Mouse (Mus musculus): ENCODE measurements around the gene Ppil6. TPM values are rescaled to one million over a fixed set of nuclear protein-coding genes. Genes with fewer than 3 reads are reported as not detected.

The Ppil6 gene
- polyA plus RNA-seq, 1 experiment from 2014 or later: not detected

DNA sequence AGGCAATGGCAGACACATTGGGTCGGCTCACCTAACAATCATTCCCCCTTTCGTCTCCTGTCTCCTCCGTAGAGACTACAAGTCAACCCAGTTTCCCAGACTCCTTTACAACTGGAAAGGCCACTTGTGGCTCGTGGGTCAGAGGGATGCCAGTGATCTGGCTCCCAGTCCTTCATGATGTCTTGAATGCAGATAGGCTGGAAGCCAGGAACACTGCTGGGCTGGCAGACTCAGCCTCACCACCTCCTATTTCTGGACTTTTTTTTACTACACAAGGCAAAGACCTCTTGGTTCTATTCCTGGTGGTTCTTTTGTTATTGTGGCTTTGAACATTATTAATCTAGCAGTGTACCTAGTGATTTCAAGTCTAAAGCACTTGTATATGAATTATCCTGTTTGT lies 24.1 kb downstream of the Ppil6 start:
- no peak for ATAC-seq

GRCm38 (mm10) chr10:41514921-41515320 lies 24.7 kb downstream of the Ppil6 start:
- Histone ChIP-seq H3K4me3 (no peak overlapping the region), H3K4me1 (peaks cover 10% of the 10 kb centered on the region), H3K27ac (no peak overlapping the region), H3K9ac (no peak overlapping the region), H3K4me2 (no peak overlapping the region), H3K27me3 (replicated peaks) (0 out of 2 replicates have a peak, but pooled peaks cover 4% of the 10 kb centered on the region), H3K9me3 (replicated peaks) (no peaks in the 10 kb centered on the region), H3K36me3 (no peaks in the 10 kb centered on the region)
- no peak for ATAC-seq

More for the DNA sequence above, 24.1 kb downstream of the Ppil6 start:
- WGBS (ENCODE audit: insufficient replicate concordance): 65% methylated on average over 4 of the region's 4 CpGs
- no peaks in the 10 kb centered on the region for H3K9me3 ChIP-seq (replicated peaks)
- H3K4me1 ChIP-seq: peaks cover 10% of the 10 kb centered on the region
- no peak overlapping the region for H3K4me2 ChIP-seq
- H3K4me3 ChIP-seq: no peak overlapping the region
- no peak overlapping the region for H3K9ac ChIP-seq
- no peak overlapping the region for H3K27ac ChIP-seq
- H3K36me3 ChIP-seq: no peaks in the 10 kb centered on the region
- H3K27me3 ChIP-seq (replicated peaks): 0 out of 2 replicates have a peak, but pooled peaks cover 4% of the 10 kb centered on the region

- ATAC-seq: peak; percentile 78
- peak overlapping the region; percentile 95 for H3K27ac ChIP-seq
- under 1% methylated on average over 23 of the region's 23 CpGs for WGBS (ENCODE audit: insufficient replicate concordance)
- H3K27me3 ChIP-seq (replicated peaks): no peaks in the 10 kb centered on the region
- H3K4me1 ChIP-seq: peaks cover 38% of the 10 kb centered on the region
- peak overlapping the region; percentile 94 for H3K9ac ChIP-seq
- no peaks in the 10 kb centered on the region for H3K9me3 ChIP-seq (replicated peaks)
- peaks cover 6% of the 10 kb centered on the region for H3K36me3 ChIP-seq
- peak overlapping the region; percentile 81 for H3K4me2 ChIP-seq
- H3K4me3 ChIP-seq: peak overlapping the region; percentile 96
Measured at GRCm38 (mm10) chr10:41518508-41518980, 28.3 kb downstream of the Ppil6 start.

DNA sequence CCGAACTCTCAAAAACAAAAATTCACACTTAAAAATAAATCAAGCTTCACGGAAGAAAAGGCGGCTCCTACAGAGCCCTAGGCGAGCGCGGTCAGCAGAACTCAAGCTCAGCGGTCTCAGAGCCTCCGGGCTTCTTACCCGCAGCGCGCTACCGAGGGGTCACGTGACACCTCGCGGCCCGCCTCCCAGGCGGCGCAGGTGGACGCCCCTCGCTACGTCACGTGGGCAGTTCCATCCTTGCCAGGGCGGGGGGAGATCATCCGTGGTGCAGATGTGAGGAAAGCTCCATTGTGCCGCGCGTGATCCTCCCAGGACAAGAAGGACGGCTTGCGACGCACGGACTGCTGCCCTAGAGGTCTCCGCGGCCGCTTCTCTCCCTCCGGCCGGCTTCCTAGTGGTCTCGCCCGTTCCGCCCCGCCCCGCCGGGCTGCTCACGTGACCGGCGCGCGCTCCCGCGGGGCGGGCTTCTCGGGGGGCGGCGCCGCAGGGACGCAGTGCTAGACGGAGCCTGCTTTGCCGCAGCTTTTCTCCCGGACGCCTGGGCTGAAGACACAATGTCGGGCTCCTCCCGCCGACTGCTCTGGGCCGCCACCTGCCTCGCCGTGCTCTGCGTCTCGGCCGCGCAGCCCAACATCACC lies 28.9 kb downstream of the Ppil6 start, which contains the start of gene Cd164:
Gene Cd164, plus strand, starts transcription at position 434 of the 638 bp plus-strand sequence.
- H3K4me1 ChIP-seq: peaks cover 41% of the 10 kb centered on the region
- peak within 1 kb of the TSS; percentile 95 for H3K27ac ChIP-seq
- H3K4me3 ChIP-seq: peak within 1 kb of the TSS; percentile 96
- ATAC-seq: peak; percentile 89
- H3K9me3 ChIP-seq (replicated peaks): no peaks in the 10 kb centered on the region
- peak within 1 kb of the TSS; percentile 94 for H3K9ac ChIP-seq
- no peaks in the 10 kb centered on the region for H3K27me3 ChIP-seq (replicated peaks)
- WGBS (ENCODE audit: insufficient replicate concordance): under 1% methylated on average over 69 of the region's 69 CpGs
- peaks cover 11% of the 10 kb centered on the region for H3K36me3 ChIP-seq
- peak within 1 kb of the TSS; percentile 81 for H3K4me2 ChIP-seq

- Histone ChIP-seq H3K4me3 (peak overlapping the region; percentile 96), H3K36me3 (peaks cover 19% of the 10 kb centered on the region), H3K9ac (peak overlapping the region; percentile 94), H3K27ac (peak overlapping the region; percentile 95), H3K4me2 (peak overlapping the region; percentile 81), H3K9me3 (replicated peaks) (no peaks in the 10 kb centered on the region), H3K4me1 (peaks cover 41% of the 10 kb centered on the region), H3K27me3 (replicated peaks) (no peaks in the 10 kb centered on the region)
- peak; percentile 48 for ATAC-seq
- WGBS (ENCODE audit: insufficient replicate concordance): under 1% methylated on average over 65 of the region's 65 CpGs
Measured at GRCm38 (mm10) chr10:41519640-41520409, 29.6 kb downstream of the Ppil6 start.

GRCm38 (mm10) chr10:41520410-41520673 lies 30.1 kb downstream of the Ppil6 start:
- no peak for ATAC-seq
- H3K4me2 ChIP-seq: peak overlapping the region; percentile 81
- H3K4me3 ChIP-seq: peak overlapping the region; percentile 96
- 5% methylated on average over 5 of the region's 5 CpGs for WGBS (ENCODE audit: insufficient replicate concordance)
- no peaks in the 10 kb centered on the region for H3K27me3 ChIP-seq (replicated peaks)
- peaks cover 22% of the 10 kb centered on the region for H3K36me3 ChIP-seq
- H3K9ac ChIP-seq: peak overlapping the region; percentile 94
- peak overlapping the region; percentile 95; the same call in 1 of the 2 replicates for H3K27ac ChIP-seq
- peaks cover 44% of the 10 kb centered on the region for H3K4me1 ChIP-seq
- H3K9me3 ChIP-seq (replicated peaks): no peaks in the 10 kb centered on the region

- ATAC-seq: no peak
- Histone ChIP-seq H3K4me1 (peaks cover 38% of the 10 kb centered on the region), H3K27ac (no peak overlapping the region), H3K27me3 (replicated peaks) (no peaks in the 10 kb centered on the region), H3K9ac (no peak overlapping the region), H3K4me3 (no peak overlapping the region), H3K9me3 (replicated peaks) (no peaks in the 10 kb centered on the region), H3K36me3 (peaks cover 46% of the 10 kb centered on the region), H3K4me2 (no peak overlapping the region)
- WGBS (ENCODE audit: insufficient replicate concordance): 74% methylated on average over 3 of the region's 3 CpGs
Measured at GRCm38 (mm10) chr10:41523386-41523785, 33.1 kb downstream of the Ppil6 start.

- ATAC-seq: no peak
- H3K9me3 ChIP-seq (replicated peaks): no peaks in the 10 kb centered on the region
- H3K9ac ChIP-seq: no peak overlapping the region
- peaks cover 36% of the 10 kb centered on the region for H3K4me1 ChIP-seq
- no peaks in the 10 kb centered on the region for H3K27me3 ChIP-seq (replicated peaks)
- WGBS (ENCODE audit: insufficient replicate concordance): 63% methylated on average over 1 of the region's 1 CpGs
- H3K4me2 ChIP-seq: no peak overlapping the region
- no peak overlapping the region for H3K27ac ChIP-seq
- H3K4me3 ChIP-seq: no peak overlapping the region
- peaks cover 66% of the 10 kb centered on the region for H3K36me3 ChIP-seq
Measured at GRCm38 (mm10) chr10:41525696-41526095, 35.5 kb downstream of the Ppil6 start.

DNA sequence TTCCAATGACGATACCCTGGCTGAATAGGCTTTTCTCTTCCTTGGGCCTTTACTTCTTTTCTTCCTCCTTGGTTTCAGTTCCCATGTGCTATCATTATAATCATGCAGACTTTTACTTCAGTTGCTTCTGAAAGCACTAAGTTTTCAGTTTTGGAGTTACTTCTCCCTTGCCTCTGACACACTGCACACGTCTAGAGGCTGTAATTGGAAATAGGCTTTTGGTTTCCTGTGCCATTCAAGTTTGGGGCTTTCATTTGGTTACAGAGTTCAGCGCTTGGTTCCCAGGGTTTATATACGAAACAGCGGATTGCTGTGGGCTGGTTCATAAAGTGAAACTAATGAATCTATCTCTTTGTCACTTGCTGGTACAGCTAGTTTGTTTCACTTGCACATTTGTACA lies 39.7 kb downstream of the Ppil6 start:
- H3K36me3 ChIP-seq: peaks cover 83% of the 10 kb centered on the region
- no peak overlapping the region for H3K9ac ChIP-seq
- peaks cover 8% of the 10 kb centered on the region for H3K4me1 ChIP-seq
- WGBS (ENCODE audit: insufficient replicate concordance): 82% methylated on average over 5 of the region's 5 CpGs
- no peaks in the 10 kb centered on the region for H3K27me3 ChIP-seq (replicated peaks)
- no peaks in the 10 kb centered on the region for H3K9me3 ChIP-seq (replicated peaks)
- H3K4me2 ChIP-seq: no peak overlapping the region
- no peak for ATAC-seq
- no peak overlapping the region for H3K4me3 ChIP-seq
- no peak overlapping the region for H3K27ac ChIP-seq

- Histone ChIP-seq H3K27ac (no peak overlapping the region), H3K27me3 (replicated peaks) (no peaks in the 10 kb centered on the region), H3K36me3 (peaks cover 54% of the 10 kb centered on the region), H3K9ac (no peak overlapping the region), H3K4me2 (no peak overlapping the region), H3K4me3 (no peak overlapping the region), H3K4me1 (no peaks in the 10 kb centered on the region), H3K9me3 (replicated peaks) (no peaks in the 10 kb centered on the region)
- 83% methylated on average over 2 of the region's 2 CpGs for WGBS (ENCODE audit: insufficient replicate concordance)
- ATAC-seq: no peak
Measured at GRCm38 (mm10) chr10:41535991-41536390, 45.8 kb downstream of the Ppil6 start.

DNA sequence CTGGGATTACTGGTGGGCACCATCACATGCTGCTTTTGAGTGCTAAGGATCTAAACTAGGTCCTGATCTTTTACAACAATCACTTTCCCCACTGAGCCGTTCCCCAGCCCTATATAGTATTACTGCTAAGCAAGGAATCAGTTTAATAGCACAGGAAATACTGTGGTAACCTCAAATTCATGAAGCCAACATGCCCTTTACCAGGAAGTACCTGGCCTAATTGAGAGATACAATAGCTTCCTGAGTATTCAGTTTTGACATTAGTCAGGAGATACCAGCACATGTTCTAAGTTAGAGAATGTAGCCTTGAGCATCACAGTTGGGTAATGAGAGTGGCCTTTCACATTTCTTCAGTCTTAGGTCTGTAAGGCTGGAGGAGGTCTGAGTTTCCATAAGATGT lies 46.5 kb downstream of the Ppil6 start:
- H3K9ac ChIP-seq: no peak overlapping the region
- no peaks in the 10 kb centered on the region for H3K4me1 ChIP-seq
- ATAC-seq: no peak
- no peak overlapping the region for H3K27ac ChIP-seq
- no peaks in the 10 kb centered on the region for H3K27me3 ChIP-seq (replicated peaks)
- WGBS (ENCODE audit: insufficient replicate concordance): 73% methylated on average over 1 of the region's 1 CpGs
- peaks cover 48% of the 10 kb centered on the region for H3K36me3 ChIP-seq
- no peaks in the 10 kb centered on the region for H3K9me3 ChIP-seq (replicated peaks)
- no peak overlapping the region for H3K4me3 ChIP-seq
- H3K4me2 ChIP-seq: no peak overlapping the region

DNA sequence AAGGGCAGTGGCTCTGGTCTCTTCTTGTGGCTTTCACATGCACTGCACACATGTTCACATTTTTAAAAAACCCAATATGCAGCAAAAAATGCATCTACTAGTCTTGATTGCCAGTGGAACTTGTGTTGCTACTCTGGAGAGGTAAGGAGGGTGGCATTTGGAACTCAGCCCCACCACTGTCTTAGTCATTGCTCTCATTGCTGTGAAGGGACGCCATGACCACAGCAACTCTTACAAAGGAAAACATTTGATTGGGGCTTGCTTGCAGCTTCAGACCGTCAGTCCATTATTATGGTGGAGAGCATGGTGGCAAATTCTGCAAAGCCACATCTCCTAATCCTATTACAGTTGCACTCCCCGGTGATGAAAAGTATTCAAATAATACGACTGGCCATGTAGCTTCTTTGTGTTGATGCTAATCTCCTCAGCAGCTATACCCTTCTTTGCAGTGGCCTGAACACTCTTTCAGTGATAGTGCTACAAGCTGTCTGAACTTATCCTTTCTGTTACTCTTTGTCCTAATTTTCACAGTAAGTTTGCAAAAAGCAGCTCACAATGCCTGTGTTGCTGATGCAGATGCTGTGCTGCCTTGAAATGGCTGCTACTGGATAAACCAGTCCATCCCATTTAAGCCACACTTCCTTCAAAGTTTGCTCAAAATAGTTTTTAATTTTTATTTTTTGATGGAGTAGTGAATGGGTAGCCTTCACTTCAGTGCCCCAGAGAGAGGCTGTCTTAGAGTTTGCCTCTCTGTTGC lies 47.2 kb downstream of the Ppil6 start:
- Histone ChIP-seq H3K36me3 (peaks cover 46% of the 10 kb centered on the region), H3K9me3 (replicated peaks) (no peaks in the 10 kb centered on the region)
- WGBS (ENCODE audit: insufficient replicate concordance): 78% methylated on average over 4 of the region's 4 CpGs

More for the DNA sequence above, 47.2 kb downstream of the Ppil6 start:
- no peaks in the 10 kb centered on the region for H3K4me1 ChIP-seq
- H3K9ac ChIP-seq: no peak overlapping the region
- no peak overlapping the region for H3K4me2 ChIP-seq
- no peak overlapping the region for H3K4me3 ChIP-seq
- no peak overlapping the region for H3K27ac ChIP-seq
- no peaks in the 10 kb centered on the region for H3K27me3 ChIP-seq (replicated peaks)
- ATAC-seq: no peak

All from liver, embryonic 12.5 days (tissue).